Mouse (Mus musculus) frontal cortex, postnatal 14 days (tissue): ENCODE measurements around the gene Acvr2b.

ENCODE experiments used
- DNase-seq, 2 experiments: peaks; one replicate each; pipeline ENCODE4 v3.0.0; 2022; ENCODE audit warnings: low spot score in 2 of 2

The Acvr2b gene

GRCm38 (mm10) chr9:119408898-119409664, 7.2 kb downstream of the Acvr2b start:
- DNase-seq = no peak

DNA sequence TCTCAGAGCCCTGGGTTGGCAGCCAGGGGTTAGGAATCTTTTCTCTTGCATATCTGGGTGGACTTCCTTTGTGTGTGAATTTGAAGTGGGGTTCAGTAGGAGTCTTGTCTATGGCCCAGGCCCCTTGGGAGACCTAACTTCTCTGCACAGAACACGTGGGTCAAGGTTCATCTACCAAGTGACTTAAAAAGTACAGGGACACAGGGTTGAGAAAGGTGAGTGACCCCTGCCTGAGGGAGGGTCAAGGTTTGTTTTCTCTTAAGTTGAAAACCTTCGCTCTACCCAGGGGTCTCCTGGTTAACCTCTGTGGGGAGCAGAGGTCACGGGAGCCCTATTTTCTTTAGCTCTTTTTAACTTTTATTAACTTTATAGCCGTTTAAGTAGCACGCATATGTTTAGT, 7.9 kb downstream of the Acvr2b start:
- DNase-seq = no peak

GRCm38 (mm10) chr9:119418025-119418424, 16.1 kb downstream of the Acvr2b start:
- DNase-seq = no peak

DNA sequence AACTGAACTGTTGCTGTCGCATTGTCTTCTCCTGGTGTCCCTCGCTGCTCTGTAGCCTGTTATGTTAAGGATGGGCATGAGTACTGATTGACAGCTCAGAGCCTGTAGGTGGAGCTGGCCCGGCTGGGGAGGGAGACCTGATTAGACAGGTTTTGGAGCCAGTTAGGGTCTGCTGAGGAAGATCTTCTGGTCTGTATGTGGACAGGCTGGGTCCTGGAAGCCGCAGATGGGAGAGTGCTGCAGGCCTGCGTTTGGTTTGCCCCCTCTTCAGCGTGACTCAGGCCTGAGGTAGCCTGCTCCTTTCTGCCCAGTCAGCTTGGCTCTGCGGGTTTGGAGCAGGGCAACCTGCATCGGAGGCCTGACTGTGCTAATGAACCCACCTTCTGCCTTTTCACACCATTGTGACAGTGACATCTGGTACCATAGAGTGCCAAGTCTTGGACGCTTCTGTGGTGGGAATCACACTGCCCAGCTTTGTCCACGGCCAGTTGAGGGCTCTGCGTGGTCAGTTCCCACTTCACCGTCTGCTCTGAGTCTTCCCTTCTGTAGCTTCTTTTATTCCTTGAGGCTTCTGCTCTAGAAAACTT, 18.0 kb downstream of the Acvr2b start:
- no peak for DNase-seq

DNA sequence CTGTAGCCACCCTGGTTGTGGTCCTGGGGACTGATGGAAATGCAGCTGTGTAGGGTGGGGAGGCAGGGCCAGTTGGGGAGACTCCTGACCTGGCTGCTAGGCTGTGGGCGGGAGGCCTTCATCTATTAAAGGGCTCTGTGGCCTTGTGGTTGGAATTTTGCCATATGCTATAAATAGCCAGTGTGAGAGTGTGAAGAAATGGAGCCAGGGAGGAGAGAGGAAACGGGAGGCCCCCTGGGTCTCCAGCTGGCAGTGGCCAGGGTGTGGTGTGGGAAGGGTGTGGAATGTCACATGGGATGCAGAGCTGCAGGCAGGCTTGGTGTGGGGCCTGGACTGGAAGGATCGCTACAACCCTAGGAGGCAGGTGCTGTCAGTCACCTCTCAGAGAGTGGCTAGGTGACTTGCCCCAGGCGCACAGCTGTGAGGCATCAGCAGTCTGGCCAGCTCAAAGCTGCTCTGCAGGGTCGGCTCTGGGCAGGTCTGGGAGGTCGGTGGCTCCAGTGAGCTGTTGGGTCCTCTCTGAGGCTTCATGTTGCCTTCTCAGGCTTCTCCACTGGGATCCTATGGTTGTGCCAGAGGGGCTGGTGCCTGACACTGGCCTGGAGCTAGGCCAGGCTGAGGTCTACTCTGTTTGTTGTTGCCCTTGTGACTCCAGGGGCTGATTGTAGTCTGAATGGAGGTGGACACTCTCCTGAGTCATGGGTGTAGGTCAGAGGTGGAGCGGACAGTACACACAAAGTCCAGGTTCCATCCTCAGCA, 23.5 kb downstream of the Acvr2b start:
- no peak for DNase-seq

DNA sequence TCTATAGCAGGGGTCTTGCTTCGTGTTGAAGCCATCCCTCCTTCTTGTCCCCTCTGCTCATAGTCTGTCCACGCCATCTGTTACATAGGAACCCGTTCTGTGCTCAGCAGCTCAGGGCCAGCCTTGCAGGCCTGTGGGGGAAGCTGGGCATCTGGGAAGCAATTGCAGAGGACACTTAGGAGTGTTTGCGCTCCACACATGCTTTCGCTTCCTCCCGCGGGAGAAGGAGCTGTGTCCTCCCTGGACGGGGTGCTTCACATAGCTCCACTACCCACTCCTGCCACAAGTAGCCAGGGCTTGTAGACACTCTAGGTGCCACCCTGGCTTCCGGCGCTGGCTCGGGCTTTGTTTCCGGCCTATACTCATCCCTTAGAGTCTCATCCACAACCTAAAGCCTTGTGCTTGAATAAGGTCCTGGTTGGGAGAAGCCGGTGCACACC, 24.1 kb downstream of the Acvr2b start:
- DNase-seq = no peak

- no peak for DNase-seq
These were observed 24.6 kb downstream of the Acvr2b start for GRCm38 (mm10) chr9:119426483-119426882.

GRCm38 (mm10) chr9:119430311-119430710, 28.4 kb downstream of the Acvr2b start:
- DNase-seq = peak; percentile 66 to 70

DNA sequence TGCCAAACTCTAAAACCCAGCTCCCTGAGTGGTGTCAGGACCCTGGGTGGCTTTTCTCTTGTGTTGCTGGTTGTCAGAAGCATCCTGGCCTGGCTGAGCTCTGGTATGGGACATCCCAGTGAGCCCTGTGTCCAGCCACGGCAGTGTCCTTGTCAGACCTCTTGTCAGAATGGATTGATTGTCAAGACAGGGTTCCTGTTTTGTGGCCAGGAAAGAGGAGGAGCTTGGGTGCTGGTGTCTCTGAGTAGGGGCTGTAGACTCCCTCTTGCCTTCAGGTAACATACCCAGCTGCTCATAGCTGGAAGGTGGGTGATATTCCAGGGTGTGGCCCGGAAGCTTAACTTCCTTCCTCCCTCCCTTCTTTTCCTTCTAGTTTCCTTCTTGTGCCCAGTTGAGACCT, 33.9 kb downstream of the Acvr2b start:
- DNase-seq = no peak

- no peak for DNase-seq
These were observed 36.1 kb downstream of the Acvr2b start for GRCm38 (mm10) chr9:119438065-119438464.

DNA sequence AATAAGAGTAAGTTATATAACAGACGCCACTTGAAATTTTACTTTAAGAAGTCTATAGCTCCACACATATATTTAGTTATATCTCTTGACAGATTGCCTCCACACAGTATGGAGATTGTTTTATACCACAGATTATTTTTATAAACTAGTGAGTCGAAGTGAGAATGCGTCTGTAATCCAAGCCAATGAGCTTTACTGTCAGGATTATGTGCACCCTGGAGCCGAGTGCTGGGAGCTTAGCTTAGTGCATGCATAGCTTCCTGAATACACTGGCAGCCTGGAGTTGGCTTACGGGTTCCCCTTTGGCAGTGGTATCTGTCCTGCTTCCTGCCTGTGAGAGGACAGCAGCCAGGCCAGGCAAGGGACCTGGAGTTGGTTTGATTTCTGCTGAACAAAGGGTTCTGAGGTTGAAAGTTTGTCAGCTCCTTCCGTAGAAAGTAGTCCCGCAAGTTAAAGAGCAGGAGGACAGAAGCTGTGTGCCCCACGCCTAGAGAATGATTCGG, 36.6 kb downstream of the Acvr2b start:
- DNase-seq = no peak

DNA sequence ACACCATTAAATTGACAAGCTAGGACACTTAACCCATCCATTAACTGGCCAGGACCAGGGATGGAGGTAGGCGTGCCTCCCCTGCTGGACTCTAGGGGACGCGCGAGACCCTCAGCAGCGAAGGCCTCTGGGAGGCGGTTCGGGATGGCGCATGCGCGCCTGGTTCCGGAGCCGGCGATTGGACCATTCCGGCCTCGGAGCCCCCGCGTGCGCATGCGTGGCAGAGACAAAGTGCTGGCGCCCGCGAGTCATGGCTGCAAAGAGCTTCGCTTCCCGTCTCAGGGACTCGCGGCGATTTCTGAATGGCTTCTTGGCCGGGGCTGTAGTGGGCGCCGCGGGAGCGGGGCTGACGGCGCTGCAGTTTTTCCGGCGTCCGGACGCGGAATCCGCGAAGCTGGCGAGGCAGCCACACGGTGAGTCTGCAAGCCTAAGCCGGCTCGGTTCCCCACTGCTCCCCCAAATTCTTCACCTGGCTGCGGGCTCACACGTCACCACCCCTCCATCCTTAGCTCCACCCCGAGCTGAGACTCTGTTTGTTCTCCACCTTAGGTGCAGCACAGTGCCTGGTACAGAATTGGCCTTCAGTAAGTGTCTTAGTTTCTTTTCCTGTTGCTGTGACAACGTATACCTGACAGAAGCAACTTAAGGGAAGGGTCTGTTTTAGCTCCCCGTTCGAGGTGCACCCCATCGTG, 43.0 kb downstream of the Acvr2b start, which contains the start of gene Exog:
Gene Exog, plus strand, starts transcription at position 206 of the 692 bp plus-strand sequence.
- peak; percentile 94 to 97 for DNase-seq

DNA sequence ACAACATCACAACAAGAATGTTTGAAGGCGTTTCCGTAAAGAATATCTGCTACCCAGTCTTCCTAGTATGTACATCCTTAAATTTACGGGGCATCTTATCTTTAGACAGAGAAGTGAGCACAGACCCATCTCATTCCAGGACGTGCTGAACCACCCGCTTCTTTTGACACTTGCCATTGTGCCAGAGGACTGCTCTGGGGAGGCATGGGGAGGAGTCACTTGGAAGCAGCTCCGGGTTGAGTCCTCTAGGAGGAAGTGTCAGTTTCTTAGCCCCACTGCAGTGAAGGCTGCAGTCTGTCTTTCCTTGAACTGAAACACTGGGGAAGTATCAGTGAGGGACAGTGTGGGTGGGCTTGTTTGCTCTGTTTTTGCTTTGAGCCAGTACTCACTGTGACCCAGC, 43.8 kb downstream of the Acvr2b start:
- DNase-seq = no peak

GRCm38 (mm10) chr9:119455967-119456366, 54.0 kb downstream of the Acvr2b start:
- no peak for DNase-seq

DNA sequence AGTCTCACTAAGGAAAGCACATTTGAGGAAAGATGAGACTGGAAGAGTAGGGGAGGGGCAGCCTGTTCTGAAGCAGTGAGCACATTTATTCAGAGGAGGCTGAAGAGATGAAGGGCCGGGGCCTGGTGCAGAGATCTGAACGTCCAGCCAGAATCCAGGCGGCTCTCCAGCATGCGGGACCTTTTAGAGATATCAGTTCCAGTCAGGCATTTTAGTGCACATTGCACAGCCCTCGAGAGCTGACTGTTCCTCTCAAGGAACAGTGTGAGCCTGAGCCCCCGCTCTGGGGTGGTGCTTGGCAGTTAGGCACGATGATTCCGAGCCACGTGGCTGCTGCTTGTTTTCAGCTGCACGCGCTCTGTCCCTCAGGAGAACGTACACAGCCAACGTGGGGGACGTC, 55.2 kb downstream of the Acvr2b start:
- no peak for DNase-seq

GRCm38 (mm10) chr9:119460410-119460809, 58.5 kb downstream of the Acvr2b start:
- DNase-seq = peak; percentile 41 to 81

GRCm38 (mm10) chr9:119465056-119465455, 63.1 kb downstream of the Acvr2b start:
- DNase-seq = no peak

DNA sequence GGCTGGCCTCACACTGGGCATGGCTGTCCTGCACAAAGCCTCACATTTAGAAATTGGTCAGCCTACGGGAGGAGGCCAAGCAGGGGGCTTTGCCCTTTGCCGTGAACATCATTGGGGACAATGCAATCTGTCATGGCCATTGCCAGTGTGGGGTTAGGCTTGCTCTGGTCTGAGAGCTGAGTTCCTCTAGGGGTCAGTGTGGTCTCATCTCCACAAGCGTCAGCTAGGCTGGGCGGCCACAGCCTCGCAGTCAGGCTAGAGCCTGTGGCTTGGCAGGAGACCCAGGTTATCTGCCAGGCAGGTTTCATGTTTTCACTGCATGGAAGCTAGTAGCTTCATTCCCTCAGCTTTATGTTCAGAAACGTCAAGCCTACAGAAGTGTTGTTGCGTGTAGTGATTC, 63.7 kb downstream of the Acvr2b start:
- DNase-seq = peak in 1 of 2 experiments; percentile 19

DNA sequence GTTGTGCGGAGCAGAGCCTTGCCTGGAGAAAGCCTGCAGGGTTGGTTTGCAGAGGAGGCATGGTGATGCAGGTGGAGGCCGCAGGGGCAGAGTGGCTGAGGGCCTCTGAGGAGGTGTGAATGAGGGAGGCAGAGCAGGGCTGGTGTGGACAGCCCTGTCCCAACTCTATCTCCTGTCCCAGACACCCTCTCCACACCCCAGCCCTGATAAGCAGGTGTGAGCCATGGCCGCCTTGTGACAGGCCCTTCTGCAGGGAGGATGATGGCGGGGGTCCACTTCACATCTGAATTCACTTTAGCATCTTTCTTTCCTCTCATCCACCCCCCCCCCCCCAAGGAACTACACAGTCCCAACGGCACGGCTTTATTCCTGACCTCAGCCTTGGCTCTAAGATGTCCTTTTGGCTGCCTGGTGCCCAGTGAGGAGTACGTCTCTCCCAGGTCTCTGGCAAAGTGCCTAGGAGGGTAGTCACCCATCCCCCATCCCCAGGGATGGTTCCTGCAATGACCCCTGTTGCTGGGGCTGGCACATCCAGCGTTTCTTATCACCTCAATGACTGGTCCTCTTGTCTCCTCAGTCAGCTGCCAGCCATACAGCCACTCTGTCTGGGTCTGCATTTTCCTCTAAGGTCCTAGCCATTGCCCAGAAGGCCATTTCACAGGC, 67.9 kb downstream of the Acvr2b start:
- no peak for DNase-seq

DNA sequence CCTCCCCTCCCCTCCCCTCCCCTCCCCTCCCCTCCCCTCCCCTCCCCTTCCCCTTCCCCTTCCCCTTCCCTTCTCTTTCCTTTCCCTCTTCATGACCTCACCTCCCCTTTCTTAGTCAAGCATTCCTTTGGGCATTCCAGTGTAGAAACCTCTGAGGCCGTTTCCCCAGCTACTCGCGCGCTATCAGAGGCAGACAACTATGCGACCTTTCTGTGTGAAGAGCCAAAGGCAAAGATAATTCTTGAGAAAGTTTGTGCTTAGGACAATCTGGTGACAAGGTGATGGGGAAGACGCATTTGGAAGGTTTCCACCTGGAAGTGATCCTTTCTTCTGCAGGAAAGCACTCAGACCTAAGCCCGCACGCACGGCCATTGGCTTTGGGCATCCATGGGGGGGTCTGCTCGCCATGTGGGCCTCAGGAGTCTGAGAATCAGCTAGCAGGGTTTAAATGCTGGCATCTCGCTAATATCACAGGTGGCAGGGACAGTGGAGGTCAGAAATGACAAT, 70.5 kb downstream of the Acvr2b start:
- no peak for DNase-seq

GRCm38 (mm10) chr9:119473011-119473410, 71.1 kb downstream of the Acvr2b start:
- no peak for DNase-seq
